Mouse (Mus musculus) embryonic facial prominence, embryonic 15.5 days (tissue): Measurements from ENCODE around the gene Sdcbp2. TPM values are rescaled to one million over a fixed set of nuclear protein-coding genes. Genes with fewer than 3 reads are reported as not detected.

Experiments used
- ATAC-seq: fragments of 200-750 bp; cut with Nextera tagmentation; 2 replicates; pipeline ENCODE4 v1.8.0; 2017; ENCODE audit warnings: low read depth, moderate TSS enrichment; ENCODE audit not compliant: insufficient number of reproducible peaks, low FRiP score, low TSS enrichment
- H3K27ac ChIP-seq: fragments of 300-500 bp; sonication (generic); replicated peaks from 2 replicates; pipeline ENCODE4 v1.5.1; 2015; ENCODE audit warnings: mild to moderate bottlenecking, inconsistent platforms
- H3K27me3 ChIP-seq: fragments of 300-500 bp; sonication (generic); 2 replicates; pipeline ENCODE4 v1.6.1; 2015; ENCODE audit warnings: inconsistent platforms
- H3K36me3 ChIP-seq: fragments of 300-500 bp; sonication (generic); 2 replicates; pipeline ENCODE4 v1.6.1; 2015; ENCODE audit warnings: mild to moderate bottlenecking, inconsistent platforms
- H3K4me1 ChIP-seq: fragments of 300-500 bp; sonication (generic); 2 replicates; pipeline ENCODE4 v1.6.1; 2015; ENCODE audit warnings: inconsistent platforms
- H3K4me2 ChIP-seq: fragments of 300-500 bp; sonication (generic); replicated peaks from 2 replicates; pipeline ENCODE4 v1.6.1; 2015; ENCODE audit warnings: mild to moderate bottlenecking, inconsistent platforms
- H3K4me3 ChIP-seq: fragments of 300-500 bp; sonication (generic); replicated peaks from 2 replicates; pipeline ENCODE4 v1.5.1; 2015; ENCODE audit warnings: mild to moderate bottlenecking, inconsistent platforms
- H3K9ac ChIP-seq: fragments of 300-500 bp; sonication (generic); 2 replicates; pipeline ENCODE4 v1.6.1; 2015; ENCODE audit warnings: inconsistent platforms
- H3K9me3 ChIP-seq: fragments of 300-500 bp; sonication (generic); replicated peaks from 2 replicates; pipeline ENCODE4 v1.6.1; 2016; ENCODE audit warnings: inconsistent platforms
- WGBS: fragments of 180-500 bp; shearing (Covaris S2); methylation state at CpG from one replicate; pipeline ENCODE4 v1.1.7; 2015; 5-methylcytosine and 5-hydroxymethylcytosine counted together
- polyA plus RNA-seq: library from polyadenylated mRNA; unstranded; fragments of >200 nt; fragmentation: Nextera tagmentation; extraction: Ambion mirVana; gene quantifications from 2 replicates; pipeline ENCODE4 v1.2.1, GENCODE M21; 2015

Gene Sdcbp2
- polyA plus RNA-seq, 1 experiment from 2014 or later = 3.4 TPM

DNA sequence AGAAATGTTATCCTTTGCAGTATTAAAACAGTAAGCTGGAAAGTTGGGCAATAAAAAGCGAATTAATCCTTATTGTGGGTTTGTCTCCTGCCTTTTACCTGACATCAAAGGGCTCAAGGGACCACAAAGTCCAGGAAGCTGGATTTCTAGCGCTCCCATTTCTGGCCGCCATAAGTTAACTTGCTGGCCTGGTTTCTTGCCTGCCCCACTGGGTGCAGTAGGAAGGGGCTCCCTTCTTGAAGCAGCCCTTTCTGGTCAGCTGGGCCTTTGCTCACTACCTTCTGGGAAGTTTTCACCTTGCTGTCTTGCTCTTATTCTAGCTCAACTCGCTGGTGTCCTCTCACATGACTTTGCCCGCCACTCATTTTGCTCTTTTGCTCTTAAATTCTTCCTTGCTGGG is 60.6 kb downstream of the Sdcbp2 start:
- Histone ChIP-seq H3K4me2 (no peak overlapping the region; the same call in 1 of the 2 replicates), H3K27me3 (peaks cover 35% of the 10 kb centered on the region), H3K27ac (no peak overlapping the region), H3K4me3 (no peak overlapping the region), H3K4me1 (peaks cover 12% of the 10 kb centered on the region; the same call in 1 of the 2 replicates), H3K36me3 (no peaks in the 10 kb centered on the region), H3K9ac (no peak overlapping the region), H3K9me3 (no peaks in the 10 kb centered on the region)
- ATAC-seq = no peak
- WGBS = 42% methylated on average over 5 of the region's 5 CpGs

DNA sequence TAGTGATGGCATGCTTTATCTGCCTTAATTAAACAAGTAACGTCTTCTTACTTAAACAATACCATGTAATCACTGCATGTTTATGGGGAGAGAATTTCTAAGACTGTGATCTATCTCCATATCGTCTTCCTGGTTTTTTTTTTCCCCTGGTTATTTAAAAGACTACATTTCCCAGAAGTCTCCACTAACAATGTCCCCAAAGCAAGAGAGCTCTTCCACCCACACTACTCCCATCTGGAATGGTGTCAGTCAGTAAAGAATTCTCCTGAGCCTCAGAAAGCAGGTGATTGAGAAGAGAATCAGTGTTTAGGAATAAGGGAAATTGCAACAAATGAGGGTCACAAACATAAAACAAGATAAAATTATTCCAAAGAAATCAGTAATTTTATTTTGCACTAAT is 62.5 kb downstream of the Sdcbp2 start:
- Histone ChIP-seq H3K4me1 (peaks cover 12% of the 10 kb centered on the region; the same call in 1 of the 2 replicates), H3K9me3 (no peaks in the 10 kb centered on the region), H3K36me3 (no peaks in the 10 kb centered on the region), H3K27me3 (peaks cover 35% of the 10 kb centered on the region), H3K27ac (no peak overlapping the region), H3K4me2 (no peak overlapping the region), H3K4me3 (no peak overlapping the region), H3K9ac (no peak overlapping the region)
- WGBS = 33% methylated on average over 2 of the region's 2 CpGs
- ATAC-seq = no peak

DNA sequence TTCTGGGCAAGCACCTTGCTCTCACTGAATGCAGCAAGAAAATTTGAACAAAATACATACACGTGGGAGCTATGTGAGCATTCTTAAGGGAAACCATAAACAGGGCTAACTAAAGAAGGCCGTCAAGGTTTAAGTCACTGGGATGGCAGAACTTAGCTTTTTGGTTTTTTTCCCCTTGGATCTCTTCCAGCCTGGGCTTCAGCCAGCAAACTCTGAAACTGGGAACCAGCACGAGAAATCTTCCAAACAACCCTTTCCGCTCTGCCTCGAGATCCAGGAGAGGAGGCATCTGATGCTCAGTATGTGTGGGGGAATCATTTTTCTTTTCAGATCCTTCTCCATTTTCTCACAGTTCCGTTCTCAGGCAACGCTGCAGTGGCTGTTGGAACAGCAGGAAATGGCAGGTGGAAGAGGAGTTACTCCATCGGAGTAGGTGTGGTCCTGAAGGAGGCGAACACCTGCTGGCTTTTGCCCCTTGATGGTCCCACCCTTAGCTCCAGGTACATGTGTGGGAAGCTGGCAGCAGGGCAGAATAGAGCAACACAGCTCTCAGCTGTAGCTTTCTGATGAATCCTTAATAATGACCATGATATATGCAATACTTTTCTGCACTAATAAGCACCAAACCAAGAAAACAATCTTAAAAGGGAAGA is 63.1 kb downstream of the Sdcbp2 start:
- no peaks in the 10 kb centered on the region for H3K9me3 ChIP-seq
- WGBS = 53% methylated on average over 9 of the region's 9 CpGs
- H3K36me3 ChIP-seq = no peaks in the 10 kb centered on the region
- no peak overlapping the region for H3K9ac ChIP-seq
- no peak overlapping the region for H3K4me3 ChIP-seq
- H3K4me2 ChIP-seq = no peak overlapping the region
- peaks cover 35% of the 10 kb centered on the region for H3K27me3 ChIP-seq
- peaks cover 12% of the 10 kb centered on the region; the same call in 1 of the 2 replicates for H3K4me1 ChIP-seq
- no peak for ATAC-seq
- no peak overlapping the region for H3K27ac ChIP-seq

DNA sequence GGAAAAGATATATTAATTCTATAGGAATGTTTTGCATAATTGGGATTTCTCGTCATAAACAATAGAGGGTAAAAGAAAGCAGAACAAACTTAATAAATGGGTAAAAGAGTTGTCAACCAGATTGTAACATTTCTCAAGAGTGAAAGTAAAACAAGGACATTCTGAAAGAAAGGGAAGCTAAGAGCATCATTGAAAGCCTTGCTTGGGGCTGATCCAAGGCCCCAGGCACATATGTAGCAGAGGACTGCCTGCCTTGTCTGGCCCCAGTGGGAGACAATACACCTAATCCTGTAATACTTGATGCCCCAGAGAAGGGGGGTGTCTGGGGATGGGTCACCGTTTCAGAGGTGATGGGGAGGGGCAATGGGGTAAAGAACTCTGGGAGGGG is 63.6 kb downstream of the Sdcbp2 start:
- Histone ChIP-seq H3K36me3 (no peaks in the 10 kb centered on the region), H3K9ac (no peak overlapping the region), H3K27ac (no peak overlapping the region), H3K4me1 (peaks cover 12% of the 10 kb centered on the region; the same call in 1 of the 2 replicates), H3K27me3 (peaks cover 29% of the 10 kb centered on the region), H3K9me3 (no peaks in the 10 kb centered on the region), H3K4me3 (no peak overlapping the region), H3K4me2 (no peak overlapping the region)
- ATAC-seq = no peak
- 55% methylated on average over 2 of the region's 2 CpGs for WGBS

Other genes starting within 250 kb of the Sdcbp2 start
- gene 4921509C19Rik, start 96.5 kb upstream of the Sdcbp2 start, polyA plus RNA-seq = not detected in 2 replicates
- 227 and 232 TPM in 2 replicates for gene Nsfl1c, start 78.4 kb upstream of the Sdcbp2 start, polyA plus RNA-seq
- 534 and 553 TPM in 2 replicates for gene Fkbp1a, start 30.1 kb upstream of the Sdcbp2 start, polyA plus RNA-seq
- gene Snph, start 60.0 kb downstream of the Sdcbp2 start, polyA plus RNA-seq = 1.2 and 2.0 TPM in 2 replicates
- gene Rad21l, start 95.9 kb downstream of the Sdcbp2 start, polyA plus RNA-seq = not detected in 2 replicates
- 2.8 and 3.3 TPM in 2 replicates for gene Tmem74b, start 129.4 kb downstream of the Sdcbp2 start, polyA plus RNA-seq
- 39.6 and 41.8 TPM in 2 replicates for gene Psmf1, start 171.6 kb downstream of the Sdcbp2 start, polyA plus RNA-seq